Mouse (Mus musculus) cerebral cortex, adult 2 months (tissue): ENCODE results near the gene Klhl31.

Experiments used
- WGBS: fragments of 180-500 bp; shearing (Covaris S2); methylation state at CpG from one replicate; pipeline ENCODE4 v1.1.7; 2018; 5-methylcytosine and 5-hydroxymethylcytosine counted together

The Klhl31 gene

GRCm38 (mm10) chr9:77624171-77624570, 12.1 kb upstream of the Klhl31 start:
- WGBS = 84% methylated on average over 5 of the region's 5 CpGs

GRCm38 (mm10) chr9:77628676-77629075, 7.6 kb upstream of the Klhl31 start:
- 89% methylated on average over 10 of the region's 10 CpGs for WGBS

- WGBS = 68% methylated on average over 5 of the region's 5 CpGs
Measured at GRCm38 (mm10) chr9:77629708-77630107, 6.6 kb upstream of the Klhl31 start.

GRCm38 (mm10) chr9:77630764-77631163, 5.5 kb upstream of the Klhl31 start:
- 86% methylated on average over 7 of the region's 7 CpGs for WGBS

GRCm38 (mm10) chr9:77632432-77632831, 3.9 kb upstream of the Klhl31 start:
- 89% methylated on average over 3 of the region's 3 CpGs for WGBS

GRCm38 (mm10) chr9:77636003-77636402, 297 bp upstream of the Klhl31 start:
- 90% methylated on average over 5 of the region's 5 CpGs for WGBS

- WGBS = 64% methylated on average over 10 of the region's 10 CpGs
Measured at GRCm38 (mm10) chr9:77637357-77637756, 1.1 kb downstream of the Klhl31 start.

- whole genome bisulfite sequencing = 70% methylated on average over 2 of the region's 2 CpGs
Measured at GRCm38 (mm10) chr9:77645176-77645575, 8.9 kb downstream of the Klhl31 start.

GRCm38 (mm10) chr9:77651847-77652246, 15.5 kb downstream of the Klhl31 start:
- WGBS = 52% methylated on average over 7 of the region's 7 CpGs

- 92% methylated on average over 3 of the region's 3 CpGs for WGBS
Measured at GRCm38 (mm10) chr9:77653907-77654306, 17.6 kb downstream of the Klhl31 start.

- under 1% methylated on average over 85 of the region's 85 CpGs for WGBS
Measured at GRCm38 (mm10) chr9:77655181-77655934, 19.1 kb downstream of the Klhl31 start.

GRCm38 (mm10) chr9:77655935-77656288, 19.6 kb downstream of the Klhl31 start:
- under 1% methylated on average over 7 of the region's 7 CpGs for WGBS

GRCm38 (mm10) chr9:77662917-77663316, 26.6 kb downstream of the Klhl31 start:
- 61% methylated on average over 3 of the region's 3 CpGs for WGBS

- WGBS = 88% methylated on average over 6 of the region's 6 CpGs
Measured at GRCm38 (mm10) chr9:77670095-77670494, 33.8 kb downstream of the Klhl31 start.

- 85% methylated on average over 5 of the region's 5 CpGs for whole genome bisulfite sequencing
Measured at GRCm38 (mm10) chr9:77671004-77671403, 34.7 kb downstream of the Klhl31 start.

GRCm38 (mm10) chr9:77673218-77673617, 36.9 kb downstream of the Klhl31 start:
- 94% methylated on average over 4 of the region's 4 CpGs for WGBS

- 82% methylated on average over 2 of the region's 2 CpGs for WGBS
Measured at GRCm38 (mm10) chr9:77673986-77674385, 37.7 kb downstream of the Klhl31 start.

GRCm38 (mm10) chr9:77684938-77685337, 48.6 kb downstream of the Klhl31 start:
- WGBS = 84% methylated on average over 4 of the region's 4 CpGs

- 73% methylated on average over 5 of the region's 5 CpGs for WGBS
Measured at GRCm38 (mm10) chr9:77685825-77686500, 49.7 kb downstream of the Klhl31 start.

GRCm38 (mm10) chr9:77692707-77693106, 56.4 kb downstream of the Klhl31 start:
- WGBS = 83% methylated on average over 7 of the region's 7 CpGs

- 90% methylated on average over 1 of the region's 1 CpGs for WGBS
Measured at GRCm38 (mm10) chr9:77693405-77693804, 57.1 kb downstream of the Klhl31 start.

GRCm38 (mm10) chr9:77695586-77695985, 59.3 kb downstream of the Klhl31 start:
- WGBS = 87% methylated on average over 5 of the region's 5 CpGs

- WGBS = 93% methylated on average over 4 of the region's 4 CpGs
Measured at GRCm38 (mm10) chr9:77703476-77703875, 67.2 kb downstream of the Klhl31 start.
